Mouse (Mus musculus) myocyte (in vitro differentiated cells): Measurements from ENCODE around the gene Wdr77. TPM values are rescaled to one million over a fixed set of nuclear protein-coding genes. Genes with fewer than 3 reads are reported as not detected.

Source experiments
- H3K27me3 ChIP-seq: one replicate; pipeline ENCODE4 v1.6.1; 2011; ENCODE audit not compliant: control insufficient read depth, insufficient read depth, insufficient read length
- H3K36me3 ChIP-seq: one replicate; pipeline ENCODE4 v1.6.1; 2011; ENCODE audit not compliant: control insufficient read depth, insufficient read depth
- H3K4me2 ChIP-seq: one replicate; pipeline ENCODE4 v1.6.1; 2011; ENCODE audit warnings: low read depth, control low read depth
- H3K4me3 ChIP-seq: one replicate; pipeline ENCODE4 v1.5.1; 2011; ENCODE audit warnings: mild to moderate bottlenecking, control low read depth, moderate library complexity
- H3K79me2 ChIP-seq: one replicate; pipeline ENCODE4 v1.6.1; 2011; ENCODE audit not compliant: control insufficient read depth, insufficient read depth
- H3ac ChIP-seq: one replicate; pipeline ENCODE4 v1.6.1; 2011; ENCODE audit not compliant: control insufficient read depth, insufficient read length
- CEBPB ChIP-seq: IDR thresholded peaks from 2 replicates; pipeline ENCODE4 v1.6.1; 2011; ENCODE audit warnings: mild to moderate bottlenecking, moderate library complexity; ENCODE audit not compliant: poor library complexity, insufficient read depth, severe bottlenecking
- E2F4 ChIP-seq: IDR thresholded peaks from one replicate; pipeline ENCODE4 v1.6.1; 2011; ENCODE audit warnings: mild to moderate bottlenecking, control low read depth, moderate library complexity; ENCODE audit not compliant: insufficient read depth
- MAX ChIP-seq: IDR thresholded peaks from one replicate; pipeline ENCODE4 v1.6.1; 2011; ENCODE audit warnings: low read depth, mild to moderate bottlenecking, control low read depth
- MYOD1 ChIP-seq, 3 experiments: IDR thresholded peaks; one replicate each; pipeline ENCODE4 v1.6.1; 2011; ENCODE audit warnings: control low read depth in 2 of 3, low read depth in 2 of 3, mild to moderate bottlenecking in 2 of 3, moderate library complexity in 1 of 3; ENCODE audit not compliant: insufficient read length in 2 of 3, control insufficient read depth in 1 of 3
- MYOG ChIP-seq, 3 experiments: IDR thresholded peaks; one replicate each; pipeline ENCODE4 v1.6.1; 2011; ENCODE audit warnings: control low read depth in 2 of 3, low read depth in 2 of 3, mild to moderate bottlenecking in 2 of 3; ENCODE audit not compliant: insufficient read length in 2 of 3, control insufficient read depth in 1 of 3, insufficient read depth in 1 of 3
- POLR2A ChIP-seq: IDR thresholded peaks from one replicate; pipeline ENCODE4 v1.6.1; 2011; ENCODE audit warnings: low read depth, mild to moderate bottlenecking, control low read depth, moderate library complexity; ENCODE audit not compliant: insufficient read length
- POLR2AphosphoS2 ChIP-seq: IDR thresholded peaks from one replicate; pipeline ENCODE4 v1.6.1; 2011; ENCODE audit warnings: low read depth, control low read depth; ENCODE audit not compliant: insufficient read length
- REST ChIP-seq: IDR thresholded peaks from one replicate; pipeline ENCODE4 v1.6.1; 2011; ENCODE audit warnings: mild to moderate bottlenecking, control low read depth, moderate library complexity; ENCODE audit not compliant: insufficient read depth, insufficient read length
- SRF ChIP-seq: IDR thresholded peaks from one replicate; pipeline ENCODE4 v1.6.1; 2011; ENCODE audit warnings: low read depth; ENCODE audit not compliant: control insufficient read depth, insufficient read length
- TCF12 ChIP-seq: IDR thresholded peaks from one replicate; pipeline ENCODE4 v1.6.1; 2011; ENCODE audit warnings: mild to moderate bottlenecking, control low read depth; ENCODE audit not compliant: poor library complexity, insufficient read depth, severe bottlenecking
- TCF3 ChIP-seq: IDR thresholded peaks from one replicate; pipeline ENCODE4 v1.6.1; 2011; ENCODE audit warnings: low read depth, control low read depth; ENCODE audit not compliant: insufficient read length
- USF1 ChIP-seq: IDR thresholded peaks from one replicate; pipeline ENCODE4 v1.6.1; 2011; ENCODE audit warnings: low read depth, mild to moderate bottlenecking, control low read depth, moderate library complexity
- polyA plus RNA-seq: library from polyadenylated mRNA; unstranded; fragments of >200 nt; fragmentation: generic; extraction: Trizol; gene quantifications from one replicate; pipeline ENCODE4 v1.2.1, GENCODE M21; 2012; ENCODE audit warnings: missing spikeins

Wdr77 gene
- polyA plus RNA-seq, 1 experiment, result 48.8 TPM

- no peaks in the 10 kb centered on the region for H3K79me2 ChIP-seq
- no peaks in the 10 kb centered on the region for H3K27me3 ChIP-seq
- no peak for TF ChIP-seq MAX
- no peak for TF ChIP-seq USF1
- no peak for TF ChIP-seq SRF
- TF ChIP-seq CEBPB, result no peak
- no peak for TF ChIP-seq REST
- TF ChIP-seq E2F4, result no peak
- no peak for TF ChIP-seq POLR2AphosphoS2
- H3K4me2 ChIP-seq, result no peak overlapping the region
- no peak overlapping the region for H3ac ChIP-seq
- no peak overlapping the region for H3K4me3 ChIP-seq
- H3K36me3 ChIP-seq, result no peaks in the 10 kb centered on the region
These were observed 29.3 kb upstream of the Wdr77 start for GRCm38 (mm10) chr3:105929821-105930220.

GRCm38 (mm10) chr3:105931095-105931494, 28.1 kb upstream of the Wdr77 start:
- no peaks in the 10 kb centered on the region for H3K36me3 ChIP-seq
- no peak for TF ChIP-seq POLR2AphosphoS2
- TF ChIP-seq MYOG (IDR thresholded peaks at IDR 0.05; ENCODE audit: control insufficient read depth in 1 of 3, insufficient read depth in 1 of 3, insufficient read length in 2 of 3, low read depth in 2 of 3), result no peak
- no peak for TF ChIP-seq MYOD1 (IDR thresholded peaks at IDR 0.05; ENCODE audit: control insufficient read depth in 1 of 3, insufficient read length in 2 of 3, low read depth in 2 of 3)
- no peak for TF ChIP-seq TCF12
- TF ChIP-seq USF1, result no peak
- no peak for TF ChIP-seq CEBPB
- TF ChIP-seq TCF3, result no peak
- TF ChIP-seq MAX, result no peak
- no peak for TF ChIP-seq POLR2A
- no peak for TF ChIP-seq E2F4
- H3K27me3 ChIP-seq, result no peaks in the 10 kb centered on the region
- no peak overlapping the region for H3ac ChIP-seq
- H3K4me2 ChIP-seq, result no peak overlapping the region
- no peaks in the 10 kb centered on the region for H3K79me2 ChIP-seq
- no peak overlapping the region for H3K4me3 ChIP-seq

- no peak within 1 kb of the TSS for H3K4me2 ChIP-seq
- H3K36me3 ChIP-seq, result peaks cover under 1% of the 10 kb centered on the region
- TF ChIP-seq CEBPB, result no peak
- TF ChIP-seq TCF3, result no peak
- TF ChIP-seq POLR2A, result no peak
- no peak for TF ChIP-seq MYOD1 (IDR thresholded peaks at IDR 0.05; ENCODE audit: control insufficient read depth in 1 of 3, insufficient read length in 2 of 3, low read depth in 2 of 3)
- TF ChIP-seq MYOG (IDR thresholded peaks at IDR 0.05; ENCODE audit: control insufficient read depth in 1 of 3, insufficient read depth in 1 of 3, insufficient read length in 2 of 3, low read depth in 2 of 3), result no peak
- H3K79me2 ChIP-seq, result no peaks in the 10 kb centered on the region
- no peak within 1 kb of the TSS for H3ac ChIP-seq
- H3K27me3 ChIP-seq, result no peaks in the 10 kb centered on the region
- no peak within 1 kb of the TSS for H3K4me3 ChIP-seq
These were observed 26.7 kb upstream of the Wdr77 start, which contains the start of gene I830077J02Rik for GRCm38 (mm10) chr3:105932240-105933071. I830077J02Rik (minus strand) TSS chr3:105932664.

GRCm38 (mm10) chr3:105933926-105934325, 25.2 kb upstream of the Wdr77 start:
- H3K36me3 ChIP-seq, result peaks cover 6% of the 10 kb centered on the region
- no peak for TF ChIP-seq MYOD1 (IDR thresholded peaks at IDR 0.05; ENCODE audit: control insufficient read depth in 1 of 3, insufficient read length in 2 of 3, low read depth in 2 of 3)
- TF ChIP-seq REST, result no peak
- no peak for TF ChIP-seq TCF12
- TF ChIP-seq POLR2AphosphoS2, result no peak
- no peak for TF ChIP-seq CEBPB
- TF ChIP-seq MYOG (IDR thresholded peaks at IDR 0.05; ENCODE audit: control insufficient read depth in 1 of 3, insufficient read depth in 1 of 3, insufficient read length in 2 of 3, low read depth in 2 of 3), result no peak
- TF ChIP-seq POLR2A, result no peak
- TF ChIP-seq E2F4, result no peak
- TF ChIP-seq MAX, result no peak
- no peak for TF ChIP-seq TCF3
- no peak overlapping the region for H3ac ChIP-seq
- no peaks in the 10 kb centered on the region for H3K27me3 ChIP-seq
- no peak overlapping the region for H3K4me3 ChIP-seq
- H3K4me2 ChIP-seq, result no peak overlapping the region
- no peaks in the 10 kb centered on the region for H3K79me2 ChIP-seq

- H3K4me2 ChIP-seq, result no peak overlapping the region
- TF ChIP-seq MYOG (IDR thresholded peaks at IDR 0.05; ENCODE audit: control insufficient read depth in 1 of 3, insufficient read depth in 1 of 3, insufficient read length in 2 of 3, low read depth in 2 of 3) (no peak), USF1 (no peak), TCF3 (no peak), CEBPB (no peak), MAX (no peak), SRF (no peak), TCF12 (no peak), REST (no peak), MYOD1 (IDR thresholded peaks at IDR 0.05; ENCODE audit: control insufficient read depth in 1 of 3, insufficient read length in 2 of 3, low read depth in 2 of 3) (no peak), POLR2AphosphoS2 (no peak), POLR2A (no peak), E2F4 (no peak)
- H3K4me3 ChIP-seq, result no peak overlapping the region
These were observed 24.1 kb upstream of the Wdr77 start for GRCm38 (mm10) chr3:105935033-105935432.

More at GRCm38 (mm10) chr3:105935033-105935432, 24.1 kb upstream of the Wdr77 start:
- Histone ChIP-seq H3K27me3 (no peaks in the 10 kb centered on the region), H3K36me3 (peaks cover 6% of the 10 kb centered on the region), H3K79me2 (no peaks in the 10 kb centered on the region), H3ac (no peak overlapping the region)
